Mouse (Mus musculus) Patski (cell line): Measurements from ENCODE around the gene Ovch2. TPM values are rescaled to one million over a fixed set of nuclear protein-coding genes. Genes with fewer than 3 reads are reported as not detected.

Experiments used
- ATAC-seq: fragments of 100-300 bp; one replicate; pipeline ENCODE4 v1.8.0; 2021
- CTCF ChIA-PET: fragments of 350-600 bp; sonication (Branson Sonifier 250); formaldehyde crosslinking; loops from one replicate; lab custom pipeline; 2022; ENCODE audit warnings: inconsistent platforms; lab: Charles Lee
- POLR2A ChIA-PET: fragments of 350-600 bp; sonication (Branson Sonifier 250); formaldehyde crosslinking; loops from one replicate; lab custom pipeline; 2022; ENCODE audit warnings: antibody characterized with exemption, inconsistent platforms; lab: Charles Lee
- DNase-seq: peaks from one replicate; pipeline ENCODE4 v3.0.0-alpha.2; 2011; ENCODE audit warnings: low read depth, low spot score
- H3K27me3 ChIP-seq: fragments of 371-371 bp; one replicate; pipeline ENCODE4 v1.5.1; 2021
- CTCF ChIP-seq: fragments of 100-300 bp; IDR thresholded peaks from one replicate; pipeline ENCODE4 v1.5.1; 2021
- in situ Hi-C: fragments of 300-500 bp; cut with MboI; formaldehyde crosslinking; loops from 3 replicates; pipeline ENCODE4 v1.11.1; 2018; ENCODE audit warnings: low pct_unique_long_range_greater_than_20kb, mixed read lengths
- polyA plus RNA-seq: library from polyadenylated mRNA; unstranded; gene quantifications from one replicate; pipeline ENCODE4 v1.2.3, GENCODE M21; 2021

Gene Ovch2
- polyA plus RNA-seq, 1 experiment from 2014 or later, result not detected

GRCm38 (mm10) chr7:107778216-107778615 lies 22.8 kb downstream of the Ovch2 start:
- no peaks in the 10 kb centered on the region for H3K27me3 ChIP-seq
- no peak for TF ChIP-seq CTCF
- CTCF ChIA-PET, result interaction anchor here (1.0 to 3.9 kb wide), 5 partner anchors 10 to 69 kb away, joined by 3 to 13 read pairs (median 4); no protein-coding TSS in a partner anchor
- POLR2A ChIA-PET, result no interaction called here
- in situ Hi-C loops, result no loop called here
- DNase-seq (no peak), ATAC-seq (no peak)

DNA sequence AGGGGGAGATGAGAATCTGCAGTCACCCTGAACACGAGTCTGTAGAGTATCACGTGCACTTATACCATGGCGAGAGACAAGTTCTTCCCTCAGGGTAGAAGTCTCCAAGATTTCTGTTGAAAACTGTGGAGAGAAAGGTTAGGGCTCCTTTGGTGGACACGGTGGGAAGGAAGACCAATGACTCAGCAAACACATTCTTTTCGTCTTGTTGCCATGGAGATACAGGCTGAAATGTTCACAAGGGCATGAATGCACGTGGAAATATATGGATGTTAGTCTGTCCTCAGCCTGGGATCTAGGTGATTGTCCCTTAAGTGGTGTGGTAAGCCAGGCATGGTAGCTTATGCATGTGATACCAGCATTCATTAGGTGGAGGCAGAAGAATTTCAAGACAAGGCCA lies 30.2 kb downstream of the Ovch2 start:
- no peak for TF ChIP-seq CTCF

GRCm38 (mm10) chr7:107757308-107758151 lies 43.5 kb downstream of the Ovch2 start, which contains the start of gene Cyb5r2:
Gene Cyb5r2 (minus strand): TSS chr7:107758032.
- ChIA-PET POLR2A (no interaction called here), CTCF (interaction anchor here (2.0 kb wide), 1 partner anchor 9 kb away, joined by 5 read pairs; no protein-coding TSS in a partner anchor)
- H3K27me3 ChIP-seq, result no peaks in the 10 kb centered on the region
- no peak for DNase-seq
- no peak for TF ChIP-seq CTCF
- no peak for ATAC-seq
- in situ Hi-C loops, result no loop called here

More for the DNA sequence above, 30.2 kb downstream of the Ovch2 start:
- ATAC-seq, result no peak
- DNase-seq, result no peak
- ChIA-PET CTCF (no interaction called here), POLR2A (no interaction called here)
- peaks cover 10% of the 10 kb centered on the region for H3K27me3 ChIP-seq
- in situ Hi-C loops, result no loop called here

DNA sequence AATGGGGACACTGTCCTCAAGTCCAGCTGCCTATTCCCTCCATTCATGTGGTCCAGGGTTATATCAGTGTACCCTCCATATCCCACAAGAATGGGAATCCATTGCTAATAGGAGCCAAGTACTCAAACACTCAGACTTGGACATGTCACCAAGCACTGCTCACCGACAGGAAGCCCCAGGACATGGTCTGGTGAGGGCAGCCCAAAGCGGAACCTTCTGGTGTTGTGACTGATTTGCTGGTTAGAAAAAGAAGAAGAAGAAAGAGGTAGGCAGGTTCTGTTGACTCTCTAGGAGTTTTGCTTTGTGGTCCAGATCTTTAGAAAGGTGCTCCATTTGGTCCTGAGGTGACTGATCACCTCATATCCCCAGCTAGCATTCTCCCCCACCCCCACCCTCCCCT lies 44.3 kb downstream of the Ovch2 start:
- in situ Hi-C loops, result no loop called here
- CTCF ChIA-PET, result no interaction called here
- no peak for TF ChIP-seq CTCF
- POLR2A ChIA-PET, result no interaction called here
- ATAC-seq (no peak), DNase-seq (no peak)
- no peaks in the 10 kb centered on the region for H3K27me3 ChIP-seq

- DNase-seq (no peak), ATAC-seq (no peak)
- ChIA-PET POLR2A (no interaction called here), CTCF (no interaction called here)
- TF ChIP-seq CTCF, result no peak
- H3K27me3 ChIP-seq, result no peaks in the 10 kb centered on the region
- in situ Hi-C loops, result no loop called here
These were observed 45.1 kb downstream of the Ovch2 start for GRCm38 (mm10) chr7:107755905-107756304.

DNA sequence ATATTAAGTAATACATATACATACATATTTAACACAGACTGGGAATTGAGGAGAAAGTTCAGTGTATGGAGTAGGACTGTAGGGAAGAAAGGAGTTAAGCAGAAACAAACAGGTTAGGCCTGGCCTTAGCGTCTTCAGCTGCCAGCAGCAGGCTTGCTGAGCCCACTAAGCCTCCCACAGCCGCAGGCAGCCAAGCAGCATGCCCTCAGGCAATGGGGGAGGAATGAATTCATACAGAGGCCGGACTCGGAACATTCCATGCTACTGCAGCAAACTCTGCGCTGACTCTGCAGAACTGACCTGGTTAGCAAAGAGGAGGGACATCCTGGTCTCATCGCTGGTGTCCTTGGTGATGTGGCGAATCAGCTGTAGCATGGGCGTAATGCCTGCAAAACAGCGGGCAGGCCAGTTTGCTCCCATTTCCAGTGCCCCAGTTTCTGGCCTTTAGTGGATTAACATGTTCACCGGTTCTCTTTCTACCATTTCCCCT lies 48.9 kb downstream of the Ovch2 start:
- ATAC-seq, result peak; percentile 28
- in situ Hi-C loops, result no loop called here
- DNase-seq, result no peak
- no peaks in the 10 kb centered on the region for H3K27me3 ChIP-seq
- POLR2A ChIA-PET, result no interaction called here
- CTCF ChIA-PET, result no interaction called here
- no peak for TF ChIP-seq CTCF

GRCm38 (mm10) chr7:107749721-107750120 lies 51.3 kb downstream of the Ovch2 start:
- TF ChIP-seq CTCF, result no peak
- ChIA-PET POLR2A (no interaction called here), CTCF (interaction anchor here (0.7 to 3.7 kb wide), 11 partner anchors 9 to 224 kb away, joined by 3 to 26 read pairs (median 5); partner anchors contain the start of gene Cyb5r2)
- in situ Hi-C loops, result no loop called here
- ATAC-seq (no peak), DNase-seq (no peak)
- H3K27me3 ChIP-seq, result no peaks in the 10 kb centered on the region

DNA sequence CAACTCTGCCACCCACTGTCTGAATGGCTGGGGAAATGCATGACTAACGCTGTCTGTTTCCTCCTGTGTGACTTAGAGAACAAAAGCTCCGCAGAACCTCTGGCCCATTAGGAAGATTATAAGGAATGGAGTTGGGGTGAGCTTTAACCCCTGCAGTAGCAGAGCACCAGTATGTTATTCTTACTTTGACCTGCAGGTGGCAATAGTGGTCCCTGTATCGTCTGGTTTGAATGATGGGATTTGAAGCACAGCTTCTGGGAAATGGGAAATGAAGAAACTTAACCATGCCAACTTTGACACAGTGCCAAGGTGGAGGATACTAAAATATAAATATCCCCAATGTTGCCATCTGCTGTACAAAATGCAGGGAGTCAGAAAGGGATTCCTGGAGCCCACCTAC lies 51.7 kb downstream of the Ovch2 start:
- POLR2A ChIA-PET, result no interaction called here
- no peaks in the 10 kb centered on the region for H3K27me3 ChIP-seq
- in situ Hi-C loops, result no loop called here
- CTCF ChIA-PET, result interaction anchor here (0.7 to 3.7 kb wide), 13 partner anchors 9 to 533 kb away, joined by 3 to 26 read pairs (median 4); partner anchors contain the start of gene Cyb5r2
- peak; percentile 66 for TF ChIP-seq CTCF
- ATAC-seq, result no peak
- DNase-seq, result no peak

- POLR2A ChIA-PET, result no interaction called here
- CTCF ChIA-PET, result interaction anchor here (0.7 to 3.7 kb wide), 6 partner anchors 10 to 88 kb away, joined by 3 to 26 read pairs (median 5); no protein-coding TSS in a partner anchor
- no peak for DNase-seq
- in situ Hi-C loops, result no loop called here
- peak; percentile 64 for TF ChIP-seq CTCF
- ATAC-seq, result no peak
- H3K27me3 ChIP-seq, result no peaks in the 10 kb centered on the region
These were observed 53.1 kb downstream of the Ovch2 start for GRCm38 (mm10) chr7:107747954-107748353.

DNA sequence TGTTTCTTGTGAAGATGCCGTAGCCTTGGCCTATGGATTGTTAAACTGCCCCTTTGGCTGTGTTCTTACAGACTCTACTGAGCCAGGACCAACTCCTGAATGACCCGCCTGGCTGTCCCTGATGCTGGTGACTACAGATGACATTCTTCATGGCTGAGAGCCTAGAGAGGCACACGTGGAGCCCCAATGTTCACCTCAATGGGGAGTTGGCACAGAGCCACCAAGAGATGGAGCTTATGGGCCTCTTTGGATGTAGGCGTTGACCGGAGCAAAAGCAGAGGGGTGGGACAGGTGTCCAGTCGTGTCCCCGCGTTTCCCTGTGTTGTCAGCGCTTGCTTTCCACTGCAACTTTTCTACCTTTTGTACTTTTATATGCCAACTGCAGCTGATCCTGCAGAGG lies 53.5 kb downstream of the Ovch2 start:
- no peak for TF ChIP-seq CTCF
- CTCF ChIA-PET, result interaction anchor here (0.7 to 3.7 kb wide), 6 partner anchors 9 to 87 kb away, joined by 3 to 26 read pairs (median 5); no protein-coding TSS in a partner anchor
- DNase-seq (no peak), ATAC-seq (no peak)
- POLR2A ChIA-PET, result no interaction called here
- H3K27me3 ChIP-seq, result no peaks in the 10 kb centered on the region
- in situ Hi-C loops, result no loop called here

DNA sequence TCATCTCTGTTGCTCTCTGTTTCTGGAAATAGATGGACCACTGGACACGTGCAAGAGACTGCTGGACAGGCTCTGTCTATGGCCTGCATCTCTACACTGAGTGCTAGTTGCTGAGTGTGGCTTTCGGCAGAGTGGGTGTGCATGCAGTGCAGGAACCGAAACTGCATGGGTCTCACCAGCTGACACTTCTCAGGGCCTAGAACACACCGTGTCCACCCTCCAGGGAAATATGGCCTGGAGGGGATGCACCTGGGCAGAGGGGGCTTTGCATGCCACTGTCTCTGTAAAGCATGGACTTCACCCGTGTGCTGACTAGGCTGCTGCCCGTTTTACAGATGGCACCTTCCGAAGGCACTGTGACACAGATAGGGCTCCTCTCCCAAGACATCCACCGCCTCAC lies 55.0 kb downstream of the Ovch2 start:
- no peak for DNase-seq
- POLR2A ChIA-PET, result no interaction called here
- no peak for ATAC-seq
- CTCF ChIA-PET, result interaction anchor here (1.1 to 1.4 kb wide), 2 partner anchors 10 to 14 kb away, joined by 3 to 4 read pairs; no protein-coding TSS in a partner anchor
- in situ Hi-C loops, result no loop called here
- H3K27me3 ChIP-seq, result no peaks in the 10 kb centered on the region
- no peak for TF ChIP-seq CTCF
